Mouse (Mus musculus): ENCODE results near the gene Dach1.
A peak's percentile ranks its signal among the peaks of the same experiment; 100 is the strongest.

The Dach1 gene

DNA sequence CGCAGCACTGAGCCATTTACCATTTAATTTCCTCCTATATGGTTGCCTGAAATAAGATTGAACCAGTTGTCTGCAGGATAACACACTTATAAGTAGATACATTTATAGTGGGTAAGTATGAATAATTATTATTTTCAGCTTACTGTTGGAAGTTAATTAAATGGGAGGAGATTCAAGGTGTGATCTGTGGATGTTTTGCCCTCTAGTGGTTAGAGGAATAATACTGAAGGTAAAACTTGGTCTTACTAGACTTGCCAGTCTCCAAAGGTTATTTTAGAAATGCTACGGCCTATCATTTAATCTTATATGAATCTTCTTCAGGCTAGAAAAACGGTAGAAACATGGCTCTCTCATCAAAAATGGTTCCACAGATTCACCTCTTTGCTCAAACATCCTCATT is 339.7 kb downstream of the Dach1 start:
- DNase-seq = no peak

DNA sequence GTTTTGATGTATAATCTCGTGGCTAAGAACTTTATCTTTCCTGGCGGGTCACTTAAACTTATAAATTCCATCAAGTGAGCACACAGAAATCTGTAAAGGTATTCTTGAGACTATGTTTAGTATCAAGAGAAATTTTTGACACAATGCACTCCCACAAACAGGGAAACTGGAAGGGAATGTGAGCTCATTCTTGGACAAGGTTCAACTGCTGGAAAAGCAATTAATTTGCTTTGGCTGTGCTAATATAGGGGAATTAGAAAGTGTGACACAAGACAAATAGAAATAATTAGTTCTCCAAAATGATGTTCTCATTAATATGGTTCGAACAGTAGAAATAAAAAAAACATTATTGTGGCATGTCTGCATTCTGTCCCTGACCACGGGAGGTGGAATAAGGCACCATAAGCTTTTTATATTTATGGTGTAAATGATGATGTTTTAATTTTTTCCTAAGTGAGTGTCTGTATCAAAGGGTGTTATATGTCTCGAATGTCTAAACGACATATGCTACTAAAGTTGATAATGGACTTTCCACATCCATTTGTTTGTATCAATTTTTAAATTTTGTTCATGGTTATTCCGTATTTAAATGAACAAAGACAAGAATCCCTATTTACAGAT is 354.9 kb downstream of the Dach1 start:
- no peak for DNase-seq

DNA sequence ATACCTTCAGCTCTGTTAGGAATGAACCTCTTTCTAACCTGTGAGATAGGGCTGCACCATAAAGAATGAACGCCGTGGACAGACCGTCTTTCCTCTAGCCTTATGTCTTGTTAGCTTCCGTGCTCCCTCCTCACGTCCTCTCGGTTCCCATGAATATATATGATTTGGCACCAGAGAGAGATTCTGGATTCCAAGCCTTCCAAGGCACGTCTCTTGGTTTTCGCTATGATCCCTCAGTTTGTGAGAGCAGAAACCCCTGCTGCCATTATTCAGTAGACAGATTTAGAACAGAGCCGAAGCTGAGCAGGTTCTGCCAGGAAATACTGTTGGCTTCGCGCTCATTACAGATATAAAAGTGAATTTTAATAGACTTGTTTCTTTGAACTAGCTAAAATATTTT is 356.0 kb downstream of the Dach1 start:
- DNase-seq = no peak

DNA sequence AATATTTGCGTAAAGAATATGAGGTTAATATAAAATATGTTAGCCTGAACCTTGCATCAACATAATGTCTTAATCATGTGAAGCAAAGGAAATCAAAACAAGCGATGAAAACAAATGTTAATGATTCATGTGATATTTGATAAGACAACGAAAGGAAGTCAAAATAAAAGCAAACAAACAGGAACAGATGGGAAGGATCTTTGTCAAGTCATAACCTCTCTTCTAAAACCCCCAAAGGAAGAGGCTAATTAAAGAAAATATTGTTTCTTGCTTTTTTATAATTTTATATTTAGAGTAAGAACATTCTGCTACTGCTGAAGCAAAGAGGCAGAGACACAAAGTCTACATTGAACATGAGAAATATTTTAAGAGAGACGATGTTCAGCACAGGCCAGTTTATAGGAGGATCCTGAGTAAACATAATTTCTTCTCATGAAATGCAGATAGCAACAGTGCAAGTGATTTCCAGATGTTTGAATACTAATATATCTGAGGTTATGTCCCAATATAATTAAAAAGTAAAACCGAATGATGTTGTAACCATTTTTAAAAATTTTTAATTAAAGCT is 374.1 kb downstream of the Dach1 start:
- DNase-seq = no peak

GRCm38 (mm10) chr14:97774135-97774767 is 395.3 kb downstream of the Dach1 start:
- peak in 1 of 2 experiments; percentile 13 for DNase-seq

- no peak for DNase-seq
Measured at GRCm38 (mm10) chr14:97754400-97754799, 415.2 kb downstream of the Dach1 start.

- no peak for DNase-seq
Measured at GRCm38 (mm10) chr14:97753973-97754372, 415.6 kb downstream of the Dach1 start.

GRCm38 (mm10) chr14:97743252-97743651 is 426.3 kb downstream of the Dach1 start:
- DNase-seq = no peak

GRCm38 (mm10) chr14:97742785-97743184 is 426.8 kb downstream of the Dach1 start:
- no peak for DNase-seq
